Mouse (Mus musculus) neural tube, embryonic 13.5 days (tissue): ENCODE measurements at regions not wholly inside any gene's neighbourhood (a gene's known extent, or its start where the extent isn't known, plus 50 kb on each side); places are given as distances from the start of the nearest gene placed in this dataset.

Experiments used
- ATAC-seq: fragments of 200-750 bp; cut with Nextera tagmentation; 2 replicates; pipeline ENCODE4 v1.8.0; 2017; ENCODE audit warnings: low read depth, mild to moderate bottlenecking, moderate TSS enrichment, moderate library complexity
- H3K27ac ChIP-seq: fragments of 300-500 bp; sonication (generic); replicated peaks from 2 replicates; pipeline ENCODE4 v1.5.1; 2015; ENCODE audit warnings: moderate library complexity, mild to moderate bottlenecking, inconsistent platforms
- H3K27me3 ChIP-seq: fragments of 300-500 bp; sonication (generic); 2 replicates; pipeline ENCODE4 v1.6.1; 2015; ENCODE audit warnings: mild to moderate bottlenecking, inconsistent platforms
- H3K36me3 ChIP-seq: fragments of 300-500 bp; sonication (generic); 2 replicates; pipeline ENCODE4 v1.6.1; 2015; ENCODE audit warnings: mild to moderate bottlenecking, inconsistent platforms
- H3K4me1 ChIP-seq: fragments of 300-500 bp; sonication (generic); replicated peaks from 2 replicates; pipeline ENCODE4 v1.6.1; 2015; ENCODE audit warnings: inconsistent platforms
- H3K4me2 ChIP-seq: fragments of 300-500 bp; sonication (generic); 2 replicates; pipeline ENCODE4 v1.6.1; 2015; ENCODE audit warnings: inconsistent platforms, mild to moderate bottlenecking, moderate library complexity
- H3K4me3 ChIP-seq: fragments of 300-500 bp; sonication (generic); 2 replicates; pipeline ENCODE4 v1.5.1; 2015; ENCODE audit warnings: mild to moderate bottlenecking, inconsistent platforms
- H3K9ac ChIP-seq: fragments of 300-500 bp; sonication (generic); 2 replicates; pipeline ENCODE4 v1.6.1; 2015; ENCODE audit warnings: moderate library complexity, mild to moderate bottlenecking, inconsistent platforms
- H3K9me3 ChIP-seq: fragments of 300-500 bp; sonication (generic); 2 replicates; pipeline ENCODE4 v1.6.1; 2016; ENCODE audit warnings: inconsistent platforms
- WGBS: fragments of 180-500 bp; shearing (Covaris S2); methylation state at CpG from one replicate; pipeline ENCODE4 v1.1.7; 2015; 5-methylcytosine and 5-hydroxymethylcytosine counted together

DNA sequence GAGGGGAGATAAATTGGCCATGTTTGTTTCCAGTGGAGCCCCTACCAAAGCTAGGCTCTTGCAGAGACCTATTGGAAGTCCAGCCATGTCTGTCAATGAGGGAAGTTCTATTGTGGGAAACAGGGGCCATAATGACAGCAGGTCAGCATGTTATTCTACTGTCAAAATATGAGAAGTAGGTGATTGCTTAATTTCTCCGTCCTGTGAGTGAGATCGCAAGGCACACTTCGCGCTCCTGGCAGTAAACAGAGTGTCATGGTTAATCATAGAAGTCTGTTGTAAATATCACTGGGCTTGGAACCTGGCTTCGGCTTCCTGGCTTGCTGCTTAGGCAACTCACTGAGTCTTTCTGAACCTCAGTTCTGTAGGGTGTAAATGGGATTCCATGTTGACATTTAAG, 72.5 kb upstream of the Ccdc122 start:
- no peak overlapping the region for H3K4me3 ChIP-seq
- H3K9ac ChIP-seq: no peak overlapping the region
- ATAC-seq: no peak
- H3K36me3 ChIP-seq: no peaks in the 10 kb centered on the region
- H3K4me1 ChIP-seq: no peaks in the 10 kb centered on the region
- no peak overlapping the region for H3K27ac ChIP-seq
- WGBS: 88% methylated on average over 5 of the region's 5 CpGs
- H3K27me3 ChIP-seq: no peaks in the 10 kb centered on the region
- no peaks in the 10 kb centered on the region for H3K9me3 ChIP-seq
- H3K4me2 ChIP-seq: no peak overlapping the region

DNA sequence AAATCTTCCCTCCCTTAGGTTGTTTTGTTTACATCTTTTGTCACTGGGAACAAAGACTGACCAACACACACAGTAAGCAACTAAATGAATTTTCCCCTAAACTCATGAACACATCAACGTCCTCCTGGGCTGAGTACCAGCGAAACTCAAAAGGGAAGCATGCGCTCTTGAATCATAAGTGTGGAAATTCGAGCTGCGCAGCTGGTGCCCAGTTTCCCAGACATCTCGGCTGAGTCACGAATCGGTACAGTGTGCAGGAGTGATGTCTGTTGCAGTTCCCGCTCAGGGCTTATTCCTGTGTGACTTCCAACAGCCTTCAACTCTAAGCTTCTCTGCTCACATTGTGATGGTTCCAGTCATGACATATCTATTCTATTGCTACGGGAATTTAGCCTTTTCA, 77.7 kb upstream of the Ccdc122 start:
- Histone ChIP-seq H3K4me3 (no peak overlapping the region), H3K4me1 (no peaks in the 10 kb centered on the region), H3K4me2 (no peak overlapping the region), H3K9ac (no peak overlapping the region), H3K9me3 (no peaks in the 10 kb centered on the region), H3K27me3 (no peaks in the 10 kb centered on the region), H3K36me3 (no peaks in the 10 kb centered on the region), H3K27ac (no peak overlapping the region)
- no peak for ATAC-seq
- 77% methylated on average over 10 of the region's 10 CpGs for whole genome bisulfite sequencing

DNA sequence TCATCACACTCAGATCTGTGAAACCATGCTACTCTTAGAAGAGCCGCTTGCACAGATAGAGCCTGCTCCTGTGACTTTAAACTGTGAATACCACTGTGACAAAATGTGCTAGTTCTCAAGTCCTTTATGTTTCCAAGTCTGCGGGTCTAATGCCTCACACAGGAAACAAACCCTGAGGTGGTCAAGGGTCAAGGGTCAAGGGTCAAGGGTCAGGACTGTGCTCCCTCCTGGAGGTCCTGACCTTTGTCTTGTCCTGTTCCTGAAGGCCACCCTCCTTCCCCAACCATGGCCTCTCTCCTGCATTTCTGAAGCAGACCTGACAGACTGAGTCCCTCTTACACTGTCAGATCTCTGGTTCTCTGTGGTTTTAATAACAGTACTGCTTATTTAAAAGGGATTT, 79.4 kb upstream of the Ccdc122 start:
- Histone ChIP-seq H3K36me3 (no peaks in the 10 kb centered on the region), H3K4me1 (no peaks in the 10 kb centered on the region), H3K4me2 (no peak overlapping the region), H3K27ac (no peak overlapping the region), H3K9me3 (no peaks in the 10 kb centered on the region), H3K9ac (no peak overlapping the region), H3K27me3 (no peaks in the 10 kb centered on the region), H3K4me3 (no peak overlapping the region)
- 64% methylated on average over 2 of the region's 2 CpGs for WGBS
- ATAC-seq: no peak

DNA sequence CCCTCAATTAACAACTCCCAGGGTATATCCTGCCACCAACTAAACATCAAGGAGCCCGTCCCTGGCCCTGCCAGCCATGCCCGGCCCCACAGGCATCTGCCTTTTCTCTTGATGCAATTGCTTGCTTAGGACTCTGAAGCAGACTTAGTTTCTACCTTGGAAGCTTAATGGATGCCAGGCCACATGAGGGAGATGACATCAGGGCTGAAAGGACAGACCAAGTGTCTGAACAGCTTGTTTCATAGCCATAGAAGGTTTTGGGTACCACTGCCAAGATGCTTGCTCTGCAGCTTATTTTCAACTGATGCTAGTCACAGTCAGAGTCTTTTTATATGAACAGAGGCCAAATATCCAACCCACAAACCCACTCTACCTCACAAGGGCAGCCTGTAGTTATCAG, 83.4 kb upstream of the Ccdc122 start:
- WGBS: 88% methylated on average over 2 of the region's 2 CpGs
- Histone ChIP-seq H3K27ac (no peak overlapping the region), H3K4me2 (no peak overlapping the region), H3K36me3 (no peaks in the 10 kb centered on the region), H3K4me3 (no peak overlapping the region), H3K27me3 (no peaks in the 10 kb centered on the region), H3K4me1 (peaks cover 14% of the 10 kb centered on the region), H3K9me3 (no peaks in the 10 kb centered on the region), H3K9ac (no peak overlapping the region)
- no peak for ATAC-seq

DNA sequence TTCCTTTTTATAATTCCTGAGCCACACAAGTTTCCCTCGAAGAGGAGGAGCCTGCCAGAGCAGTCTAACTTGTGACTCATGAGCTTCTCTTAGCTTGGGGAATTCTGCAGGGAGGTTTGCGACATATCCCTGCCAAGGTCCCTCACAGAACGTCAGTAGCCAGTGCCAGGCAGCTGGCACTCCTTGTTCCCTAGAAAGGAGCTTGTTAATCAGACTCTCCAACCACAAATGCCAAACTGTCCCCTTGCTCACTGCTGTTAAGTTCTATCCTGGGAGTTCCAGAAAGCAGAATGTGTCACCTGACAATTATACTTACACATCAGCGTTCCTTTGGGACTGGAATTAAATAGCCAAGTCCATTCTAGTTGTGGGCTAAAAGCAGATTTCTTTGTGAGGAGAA, 85.1 kb upstream of the Ccdc122 start:
- Histone ChIP-seq H3K4me2 (no peak overlapping the region), H3K27ac (no peak overlapping the region), H3K36me3 (no peaks in the 10 kb centered on the region), H3K9me3 (no peaks in the 10 kb centered on the region), H3K27me3 (no peaks in the 10 kb centered on the region), H3K4me1 (peaks cover 22% of the 10 kb centered on the region), H3K9ac (no peak overlapping the region), H3K4me3 (no peak overlapping the region)
- 70% methylated on average over 4 of the region's 4 CpGs for WGBS
- ATAC-seq: no peak

DNA sequence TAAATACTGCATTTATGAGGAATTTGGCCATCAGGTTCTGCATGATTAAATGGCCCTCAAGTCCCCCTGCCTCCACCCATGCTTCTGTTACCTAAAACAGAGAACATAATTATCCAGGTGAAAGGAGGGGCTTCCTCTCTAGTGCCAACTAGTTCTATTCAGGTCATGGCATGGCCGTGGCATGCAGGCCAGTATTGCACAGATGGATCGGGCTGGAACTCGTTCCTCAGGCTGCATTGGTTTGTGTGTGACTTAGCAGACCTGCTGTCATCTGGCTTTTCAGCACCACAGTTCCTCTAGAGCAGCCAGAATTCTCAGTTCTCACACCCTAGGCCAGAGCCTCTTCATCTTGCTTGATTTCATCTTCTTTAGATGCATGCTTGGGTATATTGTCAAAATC, 87.2 kb upstream of the Ccdc122 start:
- no peaks in the 10 kb centered on the region for H3K9me3 ChIP-seq
- H3K4me2 ChIP-seq: no peak overlapping the region
- no peak overlapping the region for H3K9ac ChIP-seq
- no peak for ATAC-seq
- H3K36me3 ChIP-seq: no peaks in the 10 kb centered on the region
- H3K27me3 ChIP-seq: no peaks in the 10 kb centered on the region
- peak overlapping the region; percentile 57 for H3K27ac ChIP-seq
- H3K4me1 ChIP-seq: peaks cover 22% of the 10 kb centered on the region
- 87% methylated on average over 3 of the region's 3 CpGs for WGBS
- no peak overlapping the region for H3K4me3 ChIP-seq

DNA sequence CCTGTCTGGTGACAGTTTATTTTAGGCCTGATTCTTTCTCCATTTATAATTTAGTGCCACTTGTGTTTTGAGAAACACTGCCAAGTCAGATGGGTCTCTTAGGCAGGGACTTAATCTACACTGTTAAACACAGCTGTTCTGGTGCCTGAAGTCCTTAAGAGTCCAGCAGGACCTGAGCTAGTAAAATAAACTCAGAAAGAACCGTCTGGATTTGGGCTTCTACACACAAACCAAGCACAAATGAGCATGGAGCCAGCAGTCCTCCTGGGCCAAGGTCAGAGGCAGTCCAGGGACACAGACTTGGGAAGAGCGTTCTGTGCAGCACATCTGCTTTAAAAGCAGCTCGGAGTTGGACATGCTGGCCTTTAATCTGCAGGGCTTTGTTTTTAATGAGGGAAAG, 87.6 kb upstream of the Ccdc122 start:
- Histone ChIP-seq H3K9me3 (0 out of 2 replicates have a peak, but pooled peaks cover 2% of the 10 kb centered on the region), H3K4me3 (no peak overlapping the region), H3K4me1 (peaks cover 22% of the 10 kb centered on the region), H3K4me2 (no peak overlapping the region), H3K27ac (peak overlapping the region; percentile 57), H3K27me3 (no peaks in the 10 kb centered on the region), H3K36me3 (no peaks in the 10 kb centered on the region), H3K9ac (no peak overlapping the region)
- WGBS: 64% methylated on average over 3 of the region's 3 CpGs
- ATAC-seq: no peak

DNA sequence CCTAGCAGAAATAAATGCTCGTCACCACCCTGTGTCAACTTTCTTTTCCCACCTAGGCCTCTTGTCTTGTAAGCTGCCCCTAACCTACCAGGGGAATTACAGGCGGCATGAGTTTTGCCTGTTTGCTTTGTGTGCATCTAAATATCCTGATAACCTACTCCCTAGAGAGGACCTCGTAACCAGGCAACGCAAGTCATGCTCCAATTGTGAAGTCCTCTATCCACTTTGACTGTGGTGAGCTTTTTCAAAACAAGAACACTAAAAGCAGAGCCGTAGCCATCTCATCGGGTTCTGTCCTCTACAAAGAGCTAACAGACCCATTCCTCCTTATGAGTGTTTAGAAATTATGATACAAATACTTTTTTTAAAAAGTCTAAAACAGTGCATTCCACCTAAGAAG, 88.1 kb upstream of the Ccdc122 start:
- Histone ChIP-seq H3K27ac (peak overlapping the region; percentile 57; the same call in 1 of the 2 replicates), H3K9me3 (0 out of 2 replicates have a peak, but pooled peaks cover 2% of the 10 kb centered on the region), H3K4me3 (no peak overlapping the region), H3K4me2 (no peak overlapping the region), H3K4me1 (peaks cover 22% of the 10 kb centered on the region), H3K9ac (no peak overlapping the region), H3K36me3 (no peaks in the 10 kb centered on the region), H3K27me3 (no peaks in the 10 kb centered on the region)
- 57% methylated on average over 6 of the region's 6 CpGs for WGBS
- ATAC-seq: no peak

DNA sequence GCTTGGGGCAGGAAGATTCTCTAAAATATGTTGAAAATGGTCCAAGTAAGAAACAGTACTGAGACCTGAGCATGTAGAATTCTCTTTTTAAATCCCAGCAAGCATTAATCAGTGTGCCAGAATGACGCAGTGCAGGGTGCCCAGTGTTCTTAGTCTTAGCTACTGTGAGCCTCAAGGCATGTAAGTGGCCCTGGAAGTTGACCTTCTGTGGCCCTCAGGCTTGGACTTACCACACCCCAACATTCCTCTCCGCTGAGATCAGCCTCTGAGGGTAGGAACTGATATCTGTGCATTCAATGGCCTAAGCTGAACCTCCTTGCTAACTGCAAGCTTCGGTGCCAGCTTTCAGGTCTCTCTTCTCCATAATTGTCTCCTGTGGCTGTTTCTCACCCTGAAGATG, 89.4 kb upstream of the Ccdc122 start:
- Histone ChIP-seq H3K4me3 (no peak overlapping the region), H3K36me3 (no peaks in the 10 kb centered on the region), H3K9ac (no peak overlapping the region), H3K27ac (no peak overlapping the region), H3K4me2 (no peak overlapping the region), H3K9me3 (0 out of 2 replicates have a peak, but pooled peaks cover 2% of the 10 kb centered on the region), H3K4me1 (peaks cover 22% of the 10 kb centered on the region), H3K27me3 (no peaks in the 10 kb centered on the region)
- 68% methylated on average over 3 of the region's 3 CpGs for WGBS
- ATAC-seq: no peak

DNA sequence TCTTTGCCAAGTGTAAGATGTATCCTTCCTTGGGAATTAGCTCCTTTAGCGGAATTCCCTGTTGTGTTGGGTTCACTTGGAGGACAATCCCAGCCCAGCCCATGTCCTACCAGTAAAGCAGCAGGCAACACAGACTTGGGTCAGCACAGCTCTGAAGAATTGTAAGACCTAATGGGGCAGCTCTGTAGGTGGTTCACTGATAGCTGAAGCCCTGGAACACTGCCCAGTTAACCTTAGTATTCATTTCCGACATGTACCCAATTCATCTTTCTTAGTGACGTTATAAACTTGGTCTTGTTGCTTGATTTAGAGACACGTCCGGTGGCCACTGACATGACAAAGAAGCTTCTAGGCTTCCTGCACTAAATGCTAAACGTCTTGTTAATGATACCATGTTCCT, 90.9 kb upstream of the Ccdc122 start:
- no peaks in the 10 kb centered on the region for H3K27me3 ChIP-seq
- no peaks in the 10 kb centered on the region for H3K36me3 ChIP-seq
- peaks cover 22% of the 10 kb centered on the region for H3K4me1 ChIP-seq
- H3K4me2 ChIP-seq: no peak overlapping the region
- 59% methylated on average over 6 of the region's 6 CpGs for WGBS
- H3K4me3 ChIP-seq: no peak overlapping the region
- 0 out of 2 replicates have a peak, but pooled peaks cover 2% of the 10 kb centered on the region for H3K9me3 ChIP-seq
- ATAC-seq: no peak
- H3K9ac ChIP-seq: no peak overlapping the region
- H3K27ac ChIP-seq: no peak overlapping the region

DNA sequence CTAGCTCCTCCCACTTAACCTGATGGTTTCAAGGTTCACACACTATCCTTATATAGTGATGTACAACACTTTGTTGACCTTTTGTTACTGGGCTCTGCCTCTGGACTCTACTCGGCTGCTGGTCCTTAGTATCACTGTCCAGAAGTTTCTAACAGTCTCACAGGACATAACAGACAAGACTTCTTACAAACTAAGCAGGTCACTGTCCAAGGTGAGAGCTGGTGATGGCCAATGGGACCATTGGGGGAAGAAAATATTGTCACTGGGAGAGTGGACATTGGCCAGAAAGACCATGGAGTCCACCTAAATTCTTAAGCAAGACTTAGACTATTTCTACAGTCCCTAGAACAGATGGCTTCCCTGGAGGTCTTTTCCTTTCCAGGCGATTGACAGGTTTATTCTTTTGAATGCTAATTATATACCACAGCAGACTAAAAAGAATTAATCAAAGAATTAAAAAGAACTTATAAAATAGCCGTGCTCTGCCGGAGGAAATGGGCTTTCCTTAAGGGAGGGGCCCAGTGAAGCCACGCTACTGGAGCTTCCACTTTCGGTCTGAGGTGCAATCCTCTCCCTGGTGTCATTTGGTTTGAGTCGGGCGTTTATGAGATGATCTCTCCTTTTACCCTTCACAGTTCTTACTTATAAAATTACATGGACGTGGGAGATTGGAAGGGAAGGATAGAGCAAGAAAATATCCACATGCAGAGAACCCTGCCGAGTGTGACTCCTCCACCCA, 94.9 kb upstream of the Ccdc122 start:
- WGBS: 85% methylated on average over 10 of the region's 10 CpGs
- Histone ChIP-seq H3K27ac (no peak overlapping the region), H3K9me3 (0 out of 2 replicates have a peak, but pooled peaks cover 2% of the 10 kb centered on the region), H3K27me3 (no peaks in the 10 kb centered on the region), H3K4me3 (no peak overlapping the region), H3K4me2 (no peak overlapping the region), H3K9ac (no peak overlapping the region), H3K4me1 (no peaks in the 10 kb centered on the region), H3K36me3 (no peaks in the 10 kb centered on the region)
- no peak for ATAC-seq

DNA sequence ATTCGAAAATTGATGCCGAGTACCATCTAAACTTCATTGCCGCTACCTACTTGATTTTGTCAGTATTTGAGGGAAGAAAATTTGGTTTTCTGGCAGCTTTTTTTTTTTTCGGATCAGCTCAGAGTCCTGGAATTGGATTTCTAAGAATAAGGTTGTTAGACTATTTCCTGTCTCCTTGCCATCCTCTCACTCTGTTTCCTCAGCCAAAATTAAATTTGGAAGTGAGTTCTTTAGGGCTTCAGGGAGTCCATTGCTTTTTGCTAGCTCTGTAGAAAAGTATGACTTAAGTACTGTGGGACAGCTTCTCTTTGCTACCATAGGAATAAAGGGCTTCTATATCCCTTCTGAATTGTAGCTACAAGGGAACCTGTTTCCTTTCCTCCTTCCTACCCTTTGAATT, 96.1 kb upstream of the Ccdc122 start:
- Histone ChIP-seq H3K4me3 (no peak overlapping the region), H3K4me2 (no peak overlapping the region), H3K9me3 (0 out of 2 replicates have a peak, but pooled peaks cover 2% of the 10 kb centered on the region), H3K36me3 (no peaks in the 10 kb centered on the region), H3K9ac (no peak overlapping the region), H3K4me1 (no peaks in the 10 kb centered on the region), H3K27me3 (no peaks in the 10 kb centered on the region), H3K27ac (no peak overlapping the region)
- 91% methylated on average over 4 of the region's 4 CpGs for WGBS
- ATAC-seq: no peak

DNA sequence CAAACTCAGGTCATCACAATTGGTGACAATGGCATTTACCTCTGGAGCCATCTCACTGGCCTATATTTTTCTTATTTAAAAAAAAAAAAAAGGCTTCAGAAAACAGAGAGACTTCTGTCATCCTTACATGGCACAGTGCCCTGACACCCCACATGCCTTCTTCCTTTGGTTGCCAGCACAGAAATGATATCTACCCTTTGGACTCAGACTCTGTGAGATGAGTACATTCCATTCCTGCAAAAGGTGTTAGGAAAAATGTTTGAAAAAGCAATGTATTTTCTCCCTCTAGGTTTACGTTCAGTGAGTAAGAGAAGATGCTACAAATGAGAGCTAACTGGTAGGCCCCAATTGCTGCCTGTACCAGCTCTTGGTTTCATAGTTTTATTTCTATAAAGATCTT, 99.9 kb upstream of the Ccdc122 start:
- 91% methylated on average over 1 of the region's 1 CpGs for WGBS
- H3K4me2 ChIP-seq: no peak overlapping the region
- ATAC-seq: no peak
- no peak overlapping the region for H3K27ac ChIP-seq
- H3K4me1 ChIP-seq: no peaks in the 10 kb centered on the region
- no peaks in the 10 kb centered on the region for H3K27me3 ChIP-seq
- no peaks in the 10 kb centered on the region for H3K9me3 ChIP-seq
- no peaks in the 10 kb centered on the region for H3K36me3 ChIP-seq
- no peak overlapping the region for H3K4me3 ChIP-seq
- no peak overlapping the region for H3K9ac ChIP-seq
